Mouse (Mus musculus) liver, embryonic 11.5 days (tissue): Measurements from ENCODE around the gene Hhipl1. TPM values are rescaled to one million over a fixed set of nuclear protein-coding genes. Genes with fewer than 3 reads are reported as not detected.

Source experiments
- ATAC-seq: fragments of 200-750 bp; cut with Nextera tagmentation; replicated peaks from 2 replicates; pipeline ENCODE4 v1.8.0; 2017; ENCODE audit warnings: moderate number of reproducible peaks, mild to moderate bottlenecking, moderate TSS enrichment, moderate library complexity; ENCODE audit not compliant: low FRiP score
- DNase-seq: peaks from one replicate; pipeline ENCODE4 v3.0.0-alpha.2; 2017; ENCODE audit warnings: low spot score
- H3K27ac ChIP-seq: fragments of 300-500 bp; sonication (generic); 2 replicates; pipeline ENCODE4 v1.5.1; 2014; ENCODE audit warnings: mild to moderate bottlenecking, low read depth, low read length, control low read depth
- H3K27me3 ChIP-seq: fragments of 300-500 bp; sonication (generic); replicated peaks from 2 replicates; pipeline ENCODE4 v1.6.1; 2014; ENCODE audit warnings: low read length, mixed read lengths; ENCODE audit not compliant: control insufficient read depth, insufficient read depth
- H3K36me3 ChIP-seq: fragments of 300-500 bp; sonication (generic); 2 replicates; pipeline ENCODE4 v1.6.1; 2014; ENCODE audit warnings: mild to moderate bottlenecking, low read length, moderate library complexity, mixed read lengths; ENCODE audit not compliant: control insufficient read depth, insufficient read depth
- H3K4me1 ChIP-seq: fragments of 300-500 bp; sonication (generic); replicated peaks from 2 replicates; pipeline ENCODE4 v1.6.1; 2014; ENCODE audit warnings: low read length, mixed read lengths; ENCODE audit not compliant: control insufficient read depth, insufficient read depth
- H3K4me2 ChIP-seq: fragments of 300-500 bp; sonication (generic); 2 replicates; pipeline ENCODE4 v1.6.1; 2014; ENCODE audit warnings: mild to moderate bottlenecking, control low read depth, moderate library complexity
- H3K4me3 ChIP-seq: fragments of 300-500 bp; sonication (generic); 2 replicates; pipeline ENCODE4 v1.5.1; 2014; ENCODE audit warnings: low read depth, low read length, control low read depth
- H3K9ac ChIP-seq: fragments of 300-500 bp; sonication (generic); 2 replicates; pipeline ENCODE4 v1.6.1; 2014; ENCODE audit warnings: low read depth, low read length, control low read depth
- H3K9me3 ChIP-seq: fragments of 300-500 bp; sonication (generic); 2 replicates; pipeline ENCODE4 v1.6.1; 2016; ENCODE audit warnings: low read length, inconsistent platforms, mixed read lengths; ENCODE audit not compliant: control insufficient read depth
- WGBS: fragments of 180-500 bp; shearing (Covaris S2); extraction: QIAGEN DNeasy Blood & Tissue Kit; methylation state at CpG from one replicate; pipeline ENCODE4 v1.1.7; 2014; 5-methylcytosine and 5-hydroxymethylcytosine counted together
- polyA plus RNA-seq: library from polyadenylated mRNA; unstranded; fragments of >200 nt; fragmentation: Nextera tagmentation; extraction: Ambion mirVana; gene quantifications from 2 replicates; pipeline ENCODE4 v1.2.1, GENCODE M21; 2014

Hhipl1 gene
- polyA plus RNA-seq, result 0.14 TPM in 1 of 2 replicates, not detected in the other

- DNase-seq, result no peak
- no peaks in the 10 kb centered on the region for H3K9me3 ChIP-seq
- H3K27ac ChIP-seq, result no peak within 1 kb of the TSS
- H3K9ac ChIP-seq, result peak within 1 kb of the TSS; percentile 56
- WGBS, result 3% methylated on average over 62 of the region's 67 CpGs
- 0 out of 2 replicates have a peak, but pooled peaks have one; percentile 16 for ATAC-seq
- H3K4me2 ChIP-seq, result peak within 1 kb of the TSS; percentile 80
- no peaks in the 10 kb centered on the region for H3K36me3 ChIP-seq
- H3K4me3 ChIP-seq, result peak within 1 kb of the TSS; percentile 52
- H3K27me3 ChIP-seq, result peaks cover 44% of the 10 kb centered on the region
- no peaks in the 10 kb centered on the region; the same call in 1 of the 2 replicates for H3K4me1 ChIP-seq
These were observed at the start of gene Hhipl1 for GRCm38 (mm10) chr12:108305812-108306794. Gene Hhipl1, plus strand, starts transcription at chr12:108306270.

GRCm38 (mm10) chr12:108256734-108257133, 49.3 kb upstream of the Hhipl1 start:
- Histone ChIP-seq H3K36me3 (no peaks in the 10 kb centered on the region), H3K27me3 (no peaks in the 10 kb centered on the region), H3K4me3 (no peak overlapping the region), H3K9me3 (no peaks in the 10 kb centered on the region), H3K9ac (no peak overlapping the region), H3K27ac (no peak overlapping the region), H3K4me2 (no peak overlapping the region), H3K4me1 (peaks cover 33% of the 10 kb centered on the region)
- whole genome bisulfite sequencing, result 73% methylated on average over 10 of the region's 10 CpGs
- ATAC-seq, result no peak
- DNase-seq, result no peak

GRCm38 (mm10) chr12:108259322-108260049, 46.6 kb upstream of the Hhipl1 start:
- Histone ChIP-seq H3K4me3 (no peak overlapping the region), H3K27me3 (no peaks in the 10 kb centered on the region), H3K27ac (no peak overlapping the region), H3K9me3 (no peaks in the 10 kb centered on the region), H3K4me2 (no peak overlapping the region), H3K9ac (no peak overlapping the region), H3K4me1 (peaks cover 23% of the 10 kb centered on the region), H3K36me3 (no peaks in the 10 kb centered on the region)
- DNase-seq (no peak), ATAC-seq (no peak)
- WGBS, result 87% methylated on average over 24 of the region's 24 CpGs

- Histone ChIP-seq H3K9me3 (no peaks in the 10 kb centered on the region), H3K36me3 (no peaks in the 10 kb centered on the region), H3K27me3 (no peaks in the 10 kb centered on the region), H3K4me3 (no peak overlapping the region), H3K4me1 (peaks cover 28% of the 10 kb centered on the region), H3K4me2 (no peak overlapping the region), H3K9ac (no peak overlapping the region), H3K27ac (no peak overlapping the region)
- ATAC-seq (no peak), DNase-seq (no peak)
- WGBS, result 82% methylated on average over 12 of the region's 12 CpGs
These were observed 45.1 kb upstream of the Hhipl1 start for GRCm38 (mm10) chr12:108260950-108261349.

- Histone ChIP-seq H3K4me3 (no peak overlapping the region), H3K9ac (no peak overlapping the region), H3K27ac (no peak overlapping the region; the same call in 1 of the 2 replicates), H3K4me2 (0 out of 2 replicates have a peak overlapping the region, but pooled peaks have one; percentile 25), H3K9me3 (no peaks in the 10 kb centered on the region), H3K4me1 (peaks cover 51% of the 10 kb centered on the region), H3K27me3 (no peaks in the 10 kb centered on the region), H3K36me3 (no peaks in the 10 kb centered on the region)
- ATAC-seq, result 0 out of 2 replicates have a peak, but pooled peaks have one; percentile 12
- WGBS, result 66% methylated on average over 7 of the region's 7 CpGs
- no peak for DNase-seq
These were observed 41.2 kb upstream of the Hhipl1 start for GRCm38 (mm10) chr12:108264918-108265317.

- Histone ChIP-seq H3K4me3 (no peak overlapping the region), H3K27ac (peak overlapping the region; percentile 25; the same call in 1 of the 2 replicates), H3K27me3 (no peaks in the 10 kb centered on the region), H3K4me1 (peaks cover 57% of the 10 kb centered on the region), H3K36me3 (no peaks in the 10 kb centered on the region), H3K4me2 (peak overlapping the region; percentile 35; the same call in 1 of the 2 replicates), H3K9ac (no peak overlapping the region), H3K9me3 (no peaks in the 10 kb centered on the region)
- ATAC-seq (no peak), DNase-seq (no peak)
- 48% methylated on average over 27 of the region's 27 CpGs for WGBS
These were observed 40.0 kb upstream of the Hhipl1 start for GRCm38 (mm10) chr12:108265831-108266619.

- Histone ChIP-seq H3K4me1 (peaks cover 67% of the 10 kb centered on the region), H3K27ac (no peak overlapping the region), H3K4me2 (peak overlapping the region; percentile 8; the same call in 1 of the 2 replicates), H3K9ac (0 out of 2 replicates have a peak overlapping the region, but pooled peaks have one; percentile 30), H3K9me3 (no peaks in the 10 kb centered on the region), H3K4me3 (no peak overlapping the region), H3K27me3 (no peaks in the 10 kb centered on the region), H3K36me3 (no peaks in the 10 kb centered on the region)
- DNase-seq, result no peak
- WGBS, result 47% methylated on average over 7 of the region's 7 CpGs
- no peak for ATAC-seq
These were observed 38.4 kb upstream of the Hhipl1 start for GRCm38 (mm10) chr12:108267653-108268052.

GRCm38 (mm10) chr12:108268970-108269369, 37.1 kb upstream of the Hhipl1 start:
- no peak overlapping the region for H3K4me3 ChIP-seq
- WGBS, result 91% methylated on average over 10 of the region's 10 CpGs
- no peak overlapping the region for H3K27ac ChIP-seq
- peaks cover 79% of the 10 kb centered on the region for H3K4me1 ChIP-seq
- ATAC-seq (no peak), DNase-seq (no peak)
- no peaks in the 10 kb centered on the region for H3K36me3 ChIP-seq
- no peak overlapping the region for H3K4me2 ChIP-seq
- H3K9ac ChIP-seq, result no peak overlapping the region
- H3K9me3 ChIP-seq, result no peaks in the 10 kb centered on the region
- no peaks in the 10 kb centered on the region; the same call in 1 of the 2 replicates for H3K27me3 ChIP-seq
